Comparison of ENCODE assay signal across 8 mouse cellular contexts in genomic region chr14:14632951-14633931, GRCm38 (mm10).
DNase-seq lines count a peak whose midpoint lies in the region; ATAC-seq and TF ChIP-seq lines count a peak whose summit lies in the region.

No protein-coding gene starts in this region.

- H3K9me3 ChIP-seq in erythroblast, embryonic 14.5 days (ENCODE audit: control insufficient read depth, low read length): no peaks in the 10 kb centered on the region
- H3K9me3 ChIP-seq in heart, embryonic 12.5 days (replicated peaks): no peaks in the 10 kb centered on the region
- H3K9me3 ChIP-seq in kidney, embryonic 16.5 days (ENCODE audit: low read length): no peaks in the 10 kb centered on the region
- no peaks in the 10 kb centered on the region for H3K9me3 ChIP-seq in liver, embryonic 12.5 days (replicated peaks)

- peaks cover 11% of the 10 kb centered on the region for H3K4me1 ChIP-seq in testis, adult 2 months (ENCODE audit: control insufficient read depth, insufficient read depth, low read length)
- H3K4me1 ChIP-seq in erythroblast, embryonic 14.5 days (ENCODE audit: control insufficient read depth): peaks cover 3% of the 10 kb centered on the region
- H3K4me1 ChIP-seq in heart, embryonic 12.5 days (replicated peaks): peaks cover 4% of the 10 kb centered on the region; the same call in 1 of the 2 replicates
- H3K4me1 ChIP-seq in kidney, embryonic 16.5 days (ENCODE audit: insufficient read depth, low read length): peaks cover 21% of the 10 kb centered on the region
- H3K4me1 ChIP-seq in liver, embryonic 12.5 days: peaks cover 21% of the 10 kb centered on the region

- no peak overlapping the region for H3ac ChIP-seq in myocyte (ENCODE audit: control insufficient read depth, insufficient read length)

- H3K4me3 ChIP-seq in testis, adult 2 months (ENCODE audit: control insufficient read depth, low read depth, low read length): peak overlapping the region; percentile 21
- H3K4me3 ChIP-seq in erythroblast, embryonic 14.5 days (replicated peaks): peak overlapping the region; percentile 39
- peak overlapping the region; percentile 38 for H3K4me3 ChIP-seq in heart, embryonic 12.5 days
- peak overlapping the region; percentile 42 for H3K4me3 ChIP-seq in kidney, embryonic 16.5 days (ENCODE audit: low read length)
- peak overlapping the region; percentile 44 for H3K4me3 ChIP-seq in liver, embryonic 12.5 days
- H3K4me3 ChIP-seq in myocyte: peak overlapping the region; percentile 20

- WGBS in heart, embryonic 12.5 days: 4% methylated on average over 22 of the region's 22 CpGs
- WGBS in kidney, embryonic 16.5 days: 2% methylated on average over 22 of the region's 22 CpGs
- 5% methylated on average over 22 of the region's 22 CpGs for WGBS in liver, embryonic 12.5 days (ENCODE audit: insufficient replicate concordance)

- no peak for TF ChIP-seq POLR2A in testis, adult 2 months (IDR thresholded peaks at IDR 0.05; ENCODE audit: control insufficient read depth, low read depth, low read length)
- TF ChIP-seq POLR2A in myocyte (IDR thresholded peaks at IDR 0.05; ENCODE audit: insufficient read length, low read depth): no peak

- H3K79me2 ChIP-seq in myocyte (ENCODE audit: control insufficient read depth, insufficient read depth): no peaks in the 10 kb centered on the region

- peak overlapping the region; percentile 36; the same call in 1 of the 2 replicates for H3K27ac ChIP-seq in testis, adult 2 months (ENCODE audit: control insufficient read depth, insufficient read depth, low read depth, low read length)
- H3K27ac ChIP-seq in heart, embryonic 12.5 days (ENCODE audit: poor library complexity, severe bottlenecking): no peak overlapping the region; the same call in 1 of the 2 replicates
- peak overlapping the region; percentile 51 for H3K27ac ChIP-seq in kidney, embryonic 16.5 days (ENCODE audit: low read length)
- H3K27ac ChIP-seq in liver, embryonic 12.5 days: no peak overlapping the region; the same call in 1 of the 2 replicates

- peak overlapping the region; percentile 8; the same call in 1 of the 2 replicates for H3K9ac ChIP-seq in heart, embryonic 12.5 days
- H3K9ac ChIP-seq in kidney, embryonic 16.5 days (replicated peaks; ENCODE audit: low read length): peak overlapping the region; percentile 55
- H3K9ac ChIP-seq in liver, embryonic 12.5 days: peak overlapping the region; percentile 27; the same call in 1 of the 2 replicates

- 0 out of 2 replicates have a peak, but pooled peaks have one; percentile 34 for ATAC-seq in heart, embryonic 12.5 days (ENCODE audit: insufficient number of reproducible peaks, low FRiP score)
- peak; percentile 79 for ATAC-seq in kidney, embryonic 16.5 days (ENCODE audit: low FRiP score, low TSS enrichment)
- ATAC-seq in liver, embryonic 12.5 days: peak; percentile 36; the same call in 1 of the 2 replicates

- peak overlapping the region; percentile 87 for H3K4me2 ChIP-seq in heart, embryonic 12.5 days
- H3K4me2 ChIP-seq in kidney, embryonic 16.5 days (replicated peaks; ENCODE audit: low read depth, low read length): peak overlapping the region; percentile 67
- H3K4me2 ChIP-seq in liver, embryonic 12.5 days: peak overlapping the region; percentile 71
- H3K4me2 ChIP-seq in myocyte (ENCODE audit: low read depth): peak overlapping the region; percentile 89

- DNase-seq in testis, postnatal 10 days (ENCODE audit: low spot score): no peak
- DNase-seq in thymus, adult 18-20 months: peak; percentile 10 to 36

- H3K36me3 ChIP-seq in testis, adult 2 months (ENCODE audit: control insufficient read depth, insufficient read depth, low read length): no peaks in the 10 kb centered on the region
- no peaks in the 10 kb centered on the region for H3K36me3 ChIP-seq in erythroblast, embryonic 14.5 days (ENCODE audit: control insufficient read depth)
- no peaks in the 10 kb centered on the region for H3K36me3 ChIP-seq in heart, embryonic 12.5 days
- no peaks in the 10 kb centered on the region for H3K36me3 ChIP-seq in kidney, embryonic 16.5 days (ENCODE audit: insufficient read depth, low read length)
- H3K36me3 ChIP-seq in liver, embryonic 12.5 days: no peaks in the 10 kb centered on the region
- H3K36me3 ChIP-seq in myocyte (ENCODE audit: control insufficient read depth, insufficient read depth): no peaks in the 10 kb centered on the region

- H3K27me3 ChIP-seq in testis, adult 2 months (ENCODE audit: control insufficient read depth, insufficient read depth, low read length): no peaks in the 10 kb centered on the region
- no peaks in the 10 kb centered on the region for H3K27me3 ChIP-seq in erythroblast, embryonic 14.5 days (ENCODE audit: control insufficient read depth)
- H3K27me3 ChIP-seq in heart, embryonic 12.5 days (replicated peaks): no peaks in the 10 kb centered on the region
- H3K27me3 ChIP-seq in kidney, embryonic 16.5 days (ENCODE audit: insufficient read depth, low read length): no peaks in the 10 kb centered on the region
- no peaks in the 10 kb centered on the region for H3K27me3 ChIP-seq in liver, embryonic 12.5 days (replicated peaks)
- no peaks in the 10 kb centered on the region for H3K27me3 ChIP-seq in myocyte (ENCODE audit: control insufficient read depth, insufficient read depth, insufficient read length)

- no peak for TF ChIP-seq CTCF in testis, adult 2 months (IDR thresholded peaks at IDR 0.05; ENCODE audit: control insufficient read depth, insufficient read depth, insufficient replicate concordance, low read depth, low read length)

TF ChIP-seq in myocyte, 11 proteins besides CTCF, POLR2A, EP300 and RAD21:
- TF ChIP-seq MYOD1 (IDR thresholded peaks at IDR 0.05; ENCODE audit: control insufficient read depth in 1 of 3, insufficient read length in 2 of 3, low read depth in 2 of 3) (no peak), USF1 (IDR thresholded peaks at IDR 0.05; ENCODE audit: low read depth) (no peak), E2F4 (IDR thresholded peaks at IDR 0.05; ENCODE audit: insufficient read depth) (no peak), TCF3 (IDR thresholded peaks at IDR 0.05; ENCODE audit: insufficient read length, low read depth) (no peak), TCF12 (IDR thresholded peaks at IDR 0.05; ENCODE audit: insufficient read depth, poor library complexity, severe bottlenecking) (peak; percentile 13)

Comparison
In these comparisons a context has a peak if more than half of its experiments do, and no peak if none do; other contexts are left out.
1. H3K27ac ChIP-seq: peak in testis, adult 2 months (single experiment) and kidney, embryonic 16.5 days (single experiment); none in heart, embryonic 12.5 days (single experiment) and liver, embryonic 12.5 days (single experiment).
2. Peak in every context shown above with its lines, with median percentiles within 50 percentile points of each other: H3K4me3 ChIP-seq, ATAC-seq, H3K4me2 ChIP-seq and H3K9ac ChIP-seq.